Mouse (Mus musculus) small intestine, adult 2 months (tissue): ENCODE results near the gene Igfbp7.

ENCODE experiments used
- CTCF ChIP-seq: fragments of 200-500 bp; IDR thresholded peaks from 2 replicates; pipeline ENCODE4 v1.5.1; 2012; ENCODE audit warnings: low read depth, mild to moderate bottlenecking, control low read depth, inconsistent platforms, low read length, moderate library complexity, mixed read lengths; ENCODE audit not compliant: insufficient replicate concordance, insufficient read length; ENCODE audit errors: extremely low read depth
- POLR2A ChIP-seq: fragments of 200-500 bp; IDR thresholded peaks from 2 replicates; pipeline ENCODE4 v1.6.1; 2012; ENCODE audit warnings: low read depth, mild to moderate bottlenecking, control low read depth, inconsistent platforms, low read length, moderate library complexity

DNA sequence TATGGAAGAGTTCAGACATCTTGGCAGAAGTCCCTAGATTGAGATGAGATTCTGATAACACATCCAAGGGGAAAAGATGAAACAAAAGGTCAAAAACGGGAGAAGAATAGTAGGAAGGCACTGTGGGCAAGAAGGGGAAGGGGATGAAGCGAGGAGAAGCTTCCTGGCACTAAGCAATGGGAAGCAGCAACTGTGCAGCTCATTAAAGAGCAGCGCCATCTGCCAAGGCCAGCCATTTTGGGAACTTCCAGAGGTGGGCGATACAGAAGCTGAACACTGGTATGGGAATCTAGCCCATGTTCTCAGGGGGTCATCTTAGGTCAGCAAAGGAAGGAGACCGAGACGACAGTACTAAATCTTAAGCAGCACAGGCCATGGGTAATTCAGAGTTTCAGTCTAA lies 44.2 kb downstream of the Igfbp7 start:
- no peak for TF ChIP-seq CTCF
- no peak for TF ChIP-seq POLR2A
